8 mouse cellular contexts compared by ENCODE assay signal in genomic region chr6:117840686-117841510, GRCm38 (mm10). TPM values are rescaled to one million over a fixed set of nuclear protein-coding genes. Genes with fewer than 3 reads are reported as not detected.
DNase-seq lines count a peak whose midpoint lies in the region; ATAC-seq and TF ChIP-seq lines count a peak whose summit lies in the region.

Gene Zfp637, plus strand, starts transcription at chr6:117841180.

- peak within 1 kb of the TSS; percentile 99 for H3K4me3 ChIP-seq in erythroblast, embryonic 14.5 days (replicated peaks)
- peak within 1 kb of the TSS; percentile 87 for H3K4me3 ChIP-seq in heart, embryonic 11.5 days (ENCODE audit: low read depth, low read length)
- peak within 1 kb of the TSS; percentile 68 for H3K4me3 ChIP-seq in kidney, embryonic 16.5 days (ENCODE audit: low read length)
- peak within 1 kb of the TSS; percentile 80 for H3K4me3 ChIP-seq in liver, adult 2 months (ENCODE audit: insufficient read depth, low read depth, low read length)
- peak within 1 kb of the TSS; percentile 66 for H3K4me3 ChIP-seq in stomach, embryonic 14.5 days (ENCODE audit: low read depth, low read length)

- H3K36me3 ChIP-seq in erythroblast, embryonic 14.5 days (ENCODE audit: control insufficient read depth) = peaks cover 22% of the 10 kb centered on the region
- peaks cover 15% of the 10 kb centered on the region for H3K36me3 ChIP-seq in heart, embryonic 11.5 days (ENCODE audit: control insufficient read depth, insufficient read depth, low read length)
- peaks cover 28% of the 10 kb centered on the region for H3K36me3 ChIP-seq in kidney, embryonic 16.5 days (ENCODE audit: insufficient read depth, low read length)
- H3K36me3 ChIP-seq in liver, adult 2 months (ENCODE audit: control insufficient read depth, insufficient read depth, low read length) = peaks cover 19% of the 10 kb centered on the region
- peaks cover 28% of the 10 kb centered on the region for H3K36me3 ChIP-seq in stomach, embryonic 14.5 days (ENCODE audit: control insufficient read depth, insufficient read depth, low read length)

- H3K9ac ChIP-seq in heart, embryonic 11.5 days (ENCODE audit: low read depth, low read length) = peak within 1 kb of the TSS; percentile 96
- peak within 1 kb of the TSS; percentile 89 for H3K9ac ChIP-seq in kidney, embryonic 16.5 days (replicated peaks; ENCODE audit: low read length)
- H3K9ac ChIP-seq in liver, adult 2 months (ENCODE audit: low read depth, low read length) = peak within 1 kb of the TSS; percentile 94
- peak within 1 kb of the TSS; percentile 79 for H3K9ac ChIP-seq in stomach, embryonic 14.5 days (replicated peaks; ENCODE audit: low read depth, low read length)

- TF ChIP-seq CTCF in brain, embryonic 14.5 days (IDR thresholded peaks at IDR 0.05; ENCODE audit: borderline replicate concordance, extremely low read depth, insufficient read depth, insufficient read length) = peak; percentile 26; the same call in 1 of the 2 replicates
- TF ChIP-seq CTCF in liver, adult 2 months (IDR thresholded peaks at IDR 0.05; ENCODE audit: low read depth, low read length) = peak; percentile 75

- H3K27ac ChIP-seq in heart, embryonic 11.5 days (ENCODE audit: low read depth, low read length) = peak within 1 kb of the TSS; percentile 95
- H3K27ac ChIP-seq in kidney, embryonic 16.5 days (ENCODE audit: low read length) = peak within 1 kb of the TSS; percentile 96
- H3K27ac ChIP-seq in liver, adult 2 months (replicated peaks; ENCODE audit: insufficient read depth, low read depth, low read length) = peak within 1 kb of the TSS; percentile 91
- H3K27ac ChIP-seq in stomach, embryonic 14.5 days (ENCODE audit: low read length) = peak within 1 kb of the TSS; percentile 76

- H3K9me3 ChIP-seq in erythroblast, embryonic 14.5 days (ENCODE audit: control insufficient read depth, low read length) = no peaks in the 10 kb centered on the region
- H3K9me3 ChIP-seq in heart, embryonic 11.5 days (replicated peaks; ENCODE audit: control insufficient read depth, low read length) = no peaks in the 10 kb centered on the region
- H3K9me3 ChIP-seq in kidney, embryonic 16.5 days (ENCODE audit: low read length) = no peaks in the 10 kb centered on the region
- no peaks in the 10 kb centered on the region for H3K9me3 ChIP-seq in stomach, embryonic 14.5 days (ENCODE audit: control insufficient read depth, low read depth, low read length)

- H3K4me2 ChIP-seq in heart, embryonic 11.5 days = peak within 1 kb of the TSS; percentile 85
- peak within 1 kb of the TSS; percentile 73 for H3K4me2 ChIP-seq in kidney, embryonic 16.5 days (replicated peaks; ENCODE audit: low read depth, low read length)
- peak within 1 kb of the TSS; percentile 78 for H3K4me2 ChIP-seq in stomach, embryonic 14.5 days (replicated peaks; ENCODE audit: low read depth, low read length)

- peak; percentile 97 for ATAC-seq in heart, embryonic 11.5 days (replicated peaks; ENCODE audit: insufficient number of reproducible peaks, low FRiP score, low TSS enrichment)
- ATAC-seq in kidney, embryonic 16.5 days (ENCODE audit: low FRiP score, low TSS enrichment) = peak; percentile 98
- peak; percentile 95 for ATAC-seq in stomach, embryonic 14.5 days (ENCODE audit: insufficient number of reproducible peaks, insufficient read depth, low FRiP score, low read depth)

- H3K27me3 ChIP-seq in erythroblast, embryonic 14.5 days (ENCODE audit: control insufficient read depth) = 0 out of 2 replicates have a peak, but pooled peaks cover 3% of the 10 kb centered on the region
- H3K27me3 ChIP-seq in heart, embryonic 11.5 days (ENCODE audit: control insufficient read depth, insufficient read depth, low read length) = no peaks in the 10 kb centered on the region
- no peaks in the 10 kb centered on the region for H3K27me3 ChIP-seq in kidney, embryonic 16.5 days (ENCODE audit: insufficient read depth, low read length)
- H3K27me3 ChIP-seq in liver, adult 2 months (ENCODE audit: control insufficient read depth, insufficient read depth, low read length) = no peaks in the 10 kb centered on the region
- H3K27me3 ChIP-seq in stomach, embryonic 14.5 days (ENCODE audit: control insufficient read depth, insufficient read depth, low read length) = no peaks in the 10 kb centered on the region

- H3K4me1 ChIP-seq in erythroblast, embryonic 14.5 days (ENCODE audit: control insufficient read depth) = peaks cover 44% of the 10 kb centered on the region
- peaks cover 4% of the 10 kb centered on the region; the same call in 1 of the 2 replicates for H3K4me1 ChIP-seq in heart, embryonic 11.5 days (ENCODE audit: control insufficient read depth, insufficient read depth, low read length)
- peaks cover 9% of the 10 kb centered on the region for H3K4me1 ChIP-seq in kidney, embryonic 16.5 days (ENCODE audit: insufficient read depth, low read length)
- H3K4me1 ChIP-seq in liver, adult 2 months (ENCODE audit: control insufficient read depth, insufficient read depth, low read length) = peaks cover 7% of the 10 kb centered on the region; the same call in 1 of the 2 replicates
- H3K4me1 ChIP-seq in stomach, embryonic 14.5 days (ENCODE audit: control insufficient read depth, insufficient read depth, low read length) = peaks cover 4% of the 10 kb centered on the region; the same call in 1 of the 2 replicates

- DNase-seq in B cell, adult 2 months = peak; percentile 86 to 88
- DNase-seq in brain, embryonic 14.5 days (ENCODE audit: low read depth) = peak; percentile 98
- peak; percentile 76 for DNase-seq in liver, adult 2 months (ENCODE audit: extremely low read depth, low read depth, low spot score)
- DNase-seq in naive thymus-derived CD4-positive, alpha-beta T cell, adult 2 months (ENCODE audit: low read depth) = peak; percentile 87

- peak; percentile 97 for TF ChIP-seq POLR2A in brain, embryonic 14.5 days (IDR thresholded peaks at IDR 0.05; ENCODE audit: borderline replicate concordance, extremely low read depth, insufficient read depth, insufficient read length, poor library complexity, severe bottlenecking)
- TF ChIP-seq POLR2A in liver, adult 2 months (IDR thresholded peaks at IDR 0.05; ENCODE audit: extremely low read depth, insufficient read depth, low read length) = 0 out of 2 replicates have a peak, but pooled peaks have one; percentile 33

- WGBS in heart, embryonic 11.5 days (ENCODE audit: insufficient replicate concordance) = under 1% methylated on average over 66 of the region's 66 CpGs
- WGBS in kidney, embryonic 16.5 days = under 1% methylated on average over 62 of the region's 66 CpGs
- under 1% methylated on average over 66 of the region's 66 CpGs for WGBS in liver, adult 2 months
- 2% methylated on average over 62 of the region's 66 CpGs for WGBS in stomach, embryonic 14.5 days

- H3K79me2 ChIP-seq in liver, adult 2 months (ENCODE audit: control insufficient read depth, insufficient read depth, low read length) = no peaks in the 10 kb centered on the region

RNA-seq across cellular contexts. Expression of gene Zfp637, which starts in this region (rescaled TPM):
- 84.4 and 94.6 TPM in 2 replicates for polyA plus RNA-seq in brain, embryonic 14.5 days (2012; rRNA removed)
- 0.95 and 1.4 TPM in 2 replicates for polyA plus RNA-seq in erythroblast, embryonic 14.5 days (2012)
- polyA plus RNA-seq in heart, embryonic 11.5 days (2014; fragmentation: Nextera tagmentation; extraction: Ambion mirVana) = 64.8 and 72.4 TPM in 2 replicates
- polyA plus RNA-seq in kidney, embryonic 16.5 days (2015; fragmentation: Nextera tagmentation; extraction: Ambion mirVana) = 105 and 108 TPM in 2 replicates
- 14.1 and 19.6 TPM in 2 replicates for total RNA-seq in liver, adult 2 months (2014; rRNA removed)
- 16.4 and 27.6 TPM in 2 replicates for polyA plus RNA-seq in liver, adult 2 months (2012; rRNA removed)
- polyA plus RNA-seq in stomach, embryonic 14.5 days (2014; fragmentation: Nextera tagmentation; extraction: Ambion mirVana) = 126 and 141 TPM in 2 replicates

Comparison
In these comparisons a context has a peak if more than half of its experiments do, and no peak if none do; other contexts are left out.
1. Peak in every context shown above with its lines: DNase-seq, ATAC-seq, H3K4me3 ChIP-seq and H3K27ac ChIP-seq.